Mouse (Mus musculus) adrenal gland, postnatal 36 days (tissue): ENCODE results near the gene Ccdc125. TPM values are rescaled to one million over a fixed set of nuclear protein-coding genes. Genes with fewer than 3 reads are reported as not detected.
"Not testable (repeated sequence)": the region's sequence is repeated elsewhere in the genome, so short reads cannot be mapped to it uniquely, and the experiment has no call there.

Experiments
- DNase-seq, 2 experiments: peaks; one replicate each; pipeline ENCODE4 v3.0.0; 2021; ENCODE audit warnings: mixed read lengths in 1 of 2
- total RNA-seq, 2 experiments: library from RNA; stranded (reverse); gene quantifications; 2 replicates each; pipeline ENCODE4 v1.2.3; 2021

The Ccdc125 gene
- total RNA-seq, 2 experiments from 2014 or later: 0.66 to 0.76 TPM

DNA sequence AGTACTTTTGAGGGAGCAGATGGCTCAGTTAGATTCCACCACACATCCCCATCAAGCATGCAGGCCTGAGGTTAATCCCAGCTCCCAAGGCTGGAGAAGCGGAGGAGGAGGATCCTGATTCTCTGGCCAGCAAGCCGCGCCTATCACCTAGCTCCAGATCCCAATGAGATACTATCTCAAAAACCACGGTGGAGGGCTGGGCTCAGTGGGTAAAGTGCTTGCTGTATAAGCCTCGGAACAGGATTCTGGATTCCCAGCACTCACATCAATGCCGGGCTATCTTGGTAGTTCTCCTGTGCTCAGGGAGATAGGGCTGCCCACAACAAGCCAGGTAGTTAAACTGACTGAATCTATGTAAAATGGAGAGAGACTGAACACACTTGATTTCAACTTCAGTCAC is 46.0 kb downstream of the Ccdc125 start:
- DNase-seq: no peak

DNA sequence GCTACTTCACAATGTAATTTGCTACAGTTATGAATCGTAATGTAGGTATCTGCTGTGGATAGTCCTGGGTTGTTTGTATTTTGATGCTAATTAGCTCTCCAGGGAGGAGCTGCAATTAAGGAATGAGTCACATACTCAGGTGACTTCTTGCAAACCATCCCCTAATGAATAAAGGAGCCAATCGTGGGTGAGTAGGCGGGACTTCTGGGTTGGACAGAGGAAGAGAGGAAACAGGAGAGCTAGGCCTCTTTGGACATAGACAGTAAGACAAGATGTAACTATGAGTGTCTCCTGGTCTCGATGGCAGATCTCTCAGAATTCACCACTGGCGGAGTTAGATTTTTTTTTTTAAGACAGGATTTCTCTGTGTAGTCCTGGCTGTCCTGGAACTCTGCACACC is 52.1 kb downstream of the Ccdc125 start:
- no peak for DNase-seq

DNA sequence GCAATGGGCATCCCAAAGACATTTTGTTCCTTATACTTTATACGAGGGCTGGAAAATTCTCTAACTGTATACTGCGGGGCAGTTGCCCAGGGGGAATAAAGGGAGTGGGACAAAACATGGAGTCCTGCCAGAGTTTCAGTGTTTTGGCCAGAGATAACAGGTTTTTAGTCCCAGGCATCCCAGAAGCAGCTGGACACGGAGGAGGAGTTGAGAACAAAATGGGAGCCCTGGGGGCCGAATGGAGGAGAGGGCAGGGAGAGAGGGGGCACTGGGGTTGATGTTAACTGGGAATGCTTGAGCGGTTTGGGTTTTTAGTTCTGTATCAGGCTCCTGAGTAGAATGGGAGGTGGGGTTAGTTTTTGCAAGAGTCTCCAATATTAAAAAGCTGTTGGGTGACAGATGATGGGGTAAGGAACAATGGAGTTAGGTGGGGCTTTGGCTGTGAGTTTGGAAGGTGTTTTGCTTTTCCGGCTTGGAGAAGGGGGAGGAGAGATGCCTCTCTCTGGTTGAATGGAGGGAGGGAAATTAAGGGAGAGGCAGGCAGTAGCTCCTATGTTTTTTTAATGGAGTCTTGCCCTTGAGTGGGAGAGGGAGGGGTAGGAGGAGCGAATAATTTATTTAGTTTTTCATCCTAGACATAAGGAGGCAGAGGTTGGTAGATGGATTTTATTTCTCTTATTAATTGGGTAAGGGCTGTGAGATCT is 54.7 kb downstream of the Ccdc125 start:
- peak in 1 of 2 experiments; percentile 34 for DNase-seq

DNA sequence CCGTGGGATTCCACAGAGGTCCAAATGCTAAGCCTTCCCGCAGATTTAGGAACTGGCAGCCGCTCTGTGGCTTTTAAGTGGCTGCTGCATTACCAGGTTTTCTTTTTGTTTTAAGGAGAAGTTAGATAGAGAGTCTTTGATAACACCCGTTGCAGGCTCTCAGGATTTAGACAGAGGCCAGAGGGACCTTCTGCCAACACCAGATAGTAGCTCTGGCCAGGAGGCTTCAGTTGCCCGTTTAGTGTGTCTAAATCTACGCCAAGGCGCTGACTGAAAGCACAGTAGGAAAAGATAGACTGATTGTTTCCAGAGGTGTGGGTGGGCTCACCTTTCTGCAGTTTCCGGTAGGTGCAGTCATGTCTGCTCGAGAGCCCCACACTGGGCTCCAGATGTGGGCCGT is 55.7 kb downstream of the Ccdc125 start:
- no peak for DNase-seq

DNA sequence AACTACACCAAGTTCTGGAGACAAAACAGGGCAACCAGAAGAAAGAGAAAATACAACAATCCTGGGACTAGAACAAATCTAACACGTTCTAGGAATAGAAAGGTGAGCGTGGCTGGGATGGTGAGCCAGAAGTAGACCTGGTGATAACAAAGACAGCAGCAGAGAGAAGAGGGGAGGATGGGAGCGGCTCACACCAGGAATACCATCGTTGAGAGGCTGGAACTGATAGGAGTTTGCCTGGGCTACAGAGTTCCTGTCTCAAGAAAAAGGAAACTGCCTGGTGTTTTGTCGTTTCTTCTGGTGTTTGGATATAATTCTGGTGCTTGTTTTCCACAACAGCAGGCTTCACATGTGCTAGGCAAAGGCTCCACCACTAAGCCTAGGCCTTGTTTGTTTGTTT is 58.6 kb downstream of the Ccdc125 start:
- DNase-seq: no peak

DNA sequence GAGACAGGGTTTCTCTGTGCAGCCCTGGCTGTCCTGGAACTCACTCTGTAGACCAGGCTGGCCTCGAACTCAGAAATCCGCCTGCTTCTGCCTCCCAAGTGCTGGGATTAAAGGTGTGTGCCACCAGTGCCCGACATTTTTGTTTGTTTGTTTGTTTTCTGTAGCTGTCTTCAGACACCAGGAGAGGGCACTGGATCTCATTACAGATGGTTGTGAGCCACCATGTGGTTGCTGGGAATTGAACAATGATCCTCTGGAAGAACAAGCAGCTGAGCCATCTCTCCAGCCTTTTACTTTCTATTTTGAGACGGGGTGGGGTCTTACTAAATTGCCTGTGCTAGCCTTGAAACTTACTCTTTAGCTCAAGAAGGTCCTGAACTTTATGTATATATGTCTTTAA is 59.0 kb downstream of the Ccdc125 start:
- DNase-seq: not testable (repeated sequence)

DNA sequence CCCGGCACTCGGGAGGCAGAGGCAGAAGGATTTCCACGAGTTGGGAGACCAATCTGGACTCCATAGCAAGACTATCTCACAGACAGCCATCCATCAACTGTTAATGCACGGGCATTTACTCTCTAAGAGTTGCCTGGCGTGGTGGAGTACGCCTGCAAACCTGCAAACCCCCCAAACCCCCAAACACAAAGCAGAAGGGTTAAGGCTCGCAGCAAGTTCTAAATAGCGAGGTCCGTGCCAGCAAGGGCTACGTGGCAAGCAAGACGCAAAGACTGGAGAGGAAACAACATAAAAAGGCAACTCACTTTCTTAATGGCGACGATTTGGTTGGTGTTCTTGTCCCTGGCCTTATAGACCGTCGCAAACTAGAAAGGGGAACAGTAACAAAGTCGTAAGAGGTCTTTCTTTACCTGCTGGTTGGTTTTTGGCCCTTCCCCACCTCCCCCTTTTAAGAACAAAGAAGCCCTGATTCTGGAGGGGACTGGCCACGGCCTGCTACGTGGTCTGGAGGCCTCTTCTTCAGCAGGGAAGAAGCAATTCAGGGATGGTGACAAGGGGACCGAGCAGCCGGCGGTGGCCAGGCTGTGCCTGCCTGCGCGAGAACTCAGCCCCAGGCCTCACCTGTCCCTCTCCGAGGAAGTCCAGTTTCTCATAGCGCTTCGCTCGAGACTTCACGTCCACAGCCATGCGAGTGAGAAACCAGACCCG is 60.8 kb downstream of the Ccdc125 start:
- no peak for DNase-seq

DNA sequence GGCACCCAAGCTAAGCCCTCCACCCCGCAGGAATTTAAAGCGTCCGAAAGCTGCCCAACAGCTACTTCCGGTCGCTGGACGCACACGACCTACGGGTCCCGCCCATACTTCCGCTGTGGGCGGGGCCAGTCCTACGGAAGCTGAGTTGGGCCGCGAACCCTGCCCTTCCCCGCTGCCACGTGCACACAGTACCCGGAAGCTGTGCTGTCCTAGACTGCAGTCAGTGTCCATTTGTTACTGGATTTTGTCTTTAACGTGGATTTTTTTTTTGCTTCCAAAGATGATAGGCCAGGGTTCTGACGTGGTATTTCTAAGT is 61.3 kb downstream of the Ccdc125 start, which contains the start of gene Cdk7:
Cdk7 (minus strand) TSS at position 79 of the 316 bp plus-strand sequence.
- DNase-seq: peak; percentile 95

DNA sequence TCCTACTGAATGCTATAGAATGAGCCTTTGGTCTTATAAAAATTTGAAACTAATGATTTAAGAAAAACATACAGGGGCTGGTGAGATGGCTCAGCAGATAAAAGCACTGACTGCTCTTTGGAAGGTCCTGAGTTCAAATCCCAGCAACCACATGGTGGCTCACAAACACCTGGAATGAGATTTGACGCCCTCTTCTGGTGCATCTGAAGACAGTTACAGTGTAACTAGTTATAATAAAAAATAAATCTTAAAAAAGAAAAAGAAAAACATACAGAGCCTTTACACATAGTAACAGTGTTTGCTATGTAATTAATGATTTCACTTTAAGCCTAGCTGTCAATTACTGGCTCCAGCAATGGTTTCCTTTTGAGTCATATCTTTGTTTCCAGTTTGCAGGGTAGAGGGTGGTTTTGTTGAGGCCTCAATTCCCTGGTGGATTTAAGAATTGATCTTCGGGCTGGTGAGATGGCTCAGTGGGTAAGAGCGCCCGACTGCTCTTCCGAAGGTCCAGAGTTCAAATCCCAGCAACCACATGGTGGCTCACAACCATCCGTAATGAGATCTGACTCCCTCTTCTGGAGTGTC is 62.0 kb downstream of the Ccdc125 start:
- DNase-seq: not testable (repeated sequence)

DNA sequence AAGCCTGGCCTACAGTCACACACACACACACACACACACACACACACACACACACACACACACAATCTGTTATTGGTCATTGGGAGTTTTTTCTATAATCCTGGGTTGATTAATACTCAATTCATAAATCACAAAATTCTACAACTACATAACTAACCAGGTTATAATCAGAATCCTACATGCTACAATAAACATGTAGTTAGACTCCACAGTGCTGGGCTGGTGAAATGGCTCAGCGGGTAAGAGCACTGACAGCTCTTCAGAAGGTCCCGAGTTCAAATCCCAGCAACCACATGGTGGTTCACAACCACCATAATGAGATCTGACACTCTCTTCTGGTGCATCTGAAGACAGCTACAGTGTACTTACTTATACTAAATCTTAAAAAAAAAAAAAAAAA is 63.2 kb downstream of the Ccdc125 start:
- DNase-seq: no peak

DNA sequence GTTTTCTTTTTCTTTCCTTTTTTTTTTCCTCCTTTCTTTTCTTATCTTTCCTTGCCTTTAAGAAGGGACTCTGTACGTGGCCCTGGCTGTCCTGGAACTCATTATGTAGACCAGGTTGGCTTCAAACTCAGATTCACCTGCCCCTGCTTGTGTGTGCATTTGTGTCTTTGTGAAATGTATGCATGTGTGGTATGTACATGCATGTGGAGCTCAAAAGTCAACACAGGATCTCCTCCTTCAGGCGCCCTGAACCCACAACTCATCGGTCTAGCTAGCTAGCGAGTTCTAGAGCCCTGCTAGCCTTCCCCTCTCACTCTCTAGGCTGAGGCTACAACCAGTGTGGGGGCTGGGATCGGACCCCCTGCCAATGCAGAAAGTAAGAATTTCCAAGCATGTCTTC is 73.3 kb downstream of the Ccdc125 start:
- DNase-seq: no peak

DNA sequence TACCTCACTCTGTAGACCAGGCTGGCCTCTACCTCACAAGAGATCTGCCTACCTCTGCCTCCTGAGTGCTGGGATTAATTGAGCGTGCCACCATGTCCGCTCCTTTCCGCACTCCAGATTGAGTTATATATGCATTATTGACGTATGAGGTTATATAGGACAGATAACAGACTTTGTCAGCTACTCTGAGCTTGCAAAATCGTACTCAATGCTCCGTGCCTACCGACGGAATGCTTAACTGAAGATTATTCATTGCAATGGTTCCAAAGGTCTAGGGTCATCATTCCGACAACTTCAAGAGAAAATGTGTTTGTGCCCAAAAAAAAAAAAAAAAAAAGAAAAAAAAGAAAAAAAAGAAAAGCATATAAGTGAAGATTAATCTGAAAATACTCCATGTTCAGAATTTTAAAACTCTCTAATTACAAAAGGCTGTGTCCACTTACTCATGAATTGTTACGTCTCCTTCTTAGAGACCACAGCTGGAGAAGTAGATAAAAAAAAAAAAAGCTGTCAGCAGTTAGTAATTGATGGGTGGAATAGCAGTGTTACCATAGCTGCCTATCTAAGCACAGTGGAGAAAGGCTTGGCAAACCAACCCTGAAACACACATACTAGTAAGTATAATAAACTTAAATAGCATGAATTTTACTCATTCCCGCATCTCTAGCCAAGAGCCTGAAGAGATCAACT is 74.0 kb downstream of the Ccdc125 start:
- no peak for DNase-seq

DNA sequence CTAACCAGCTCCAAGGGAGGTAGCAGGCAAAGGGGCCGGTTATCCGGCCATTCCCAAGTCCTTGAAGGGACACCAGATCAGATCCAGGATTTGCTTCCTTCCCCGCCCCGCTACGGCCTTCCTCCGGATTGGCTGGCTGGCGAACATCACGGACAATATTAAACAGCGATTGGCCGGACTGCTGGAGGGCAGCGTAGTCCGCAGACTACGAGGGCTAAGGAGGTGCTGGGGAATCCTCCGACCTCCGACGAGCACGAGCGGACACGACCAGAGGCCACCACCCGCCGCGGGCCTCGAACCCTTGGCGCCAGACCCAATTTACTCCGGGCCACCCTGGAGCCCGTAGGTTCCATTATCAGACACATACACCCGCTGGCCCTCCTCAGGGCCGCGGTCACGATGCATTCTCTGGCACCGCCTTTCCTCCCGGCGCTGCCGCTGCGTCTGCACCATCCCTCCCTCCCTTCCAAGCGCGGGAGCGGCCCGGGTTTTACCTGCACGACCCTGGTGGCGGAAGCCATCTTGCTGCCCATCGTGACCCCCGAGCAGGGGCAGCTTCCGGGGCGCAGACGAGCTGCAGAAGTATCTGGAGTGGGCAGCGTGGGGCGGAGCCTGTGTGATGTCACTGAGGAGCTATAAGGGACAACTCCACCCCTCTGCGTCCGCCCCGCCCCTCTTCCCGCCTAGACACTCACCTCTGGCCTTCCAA is 74.7 kb downstream of the Ccdc125 start, which contains the start of gene Mrps36:
Mrps36 (minus strand) TSS at position 624 of the 709 bp plus-strand sequence.
- peak; percentile 96 to 98 for DNase-seq

DNA sequence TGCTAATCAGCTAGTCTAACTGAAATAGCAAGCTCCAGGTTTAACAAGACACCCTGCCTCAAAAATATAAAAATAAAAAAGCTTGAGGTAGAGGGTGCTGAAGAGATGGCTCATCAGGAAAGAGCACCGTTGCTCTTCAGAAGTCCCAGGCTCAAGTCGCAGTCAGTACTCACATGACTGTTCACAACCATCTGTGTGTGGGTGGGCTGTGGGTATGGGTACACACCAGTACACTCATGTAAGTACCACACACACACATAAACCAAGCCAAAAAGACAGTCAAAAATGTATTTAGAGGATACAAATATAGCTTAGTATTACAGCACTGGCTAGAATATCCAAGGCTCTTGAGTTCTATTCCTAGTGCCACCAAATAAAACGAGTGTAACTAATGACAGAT is 76.6 kb downstream of the Ccdc125 start:
- DNase-seq: no peak

Other genes starting within 250 kb of the Ccdc125 start
- gene Naip1, start 216.8 kb upstream of the Ccdc125 start, total RNA-seq: under 1 TPM; 0.17 to 0.30 TPM
- gene Gtf2h2, start 177.1 kb upstream of the Ccdc125 start, total RNA-seq: 10 to 100 TPM; 24.5 to 30.5 TPM
- 10 to 100 TPM in 1 of 2 experiments, 1 to 10 TPM in 1; 6.7 to 14.4 TPM for gene Ocln, start 117.0 kb upstream of the Ccdc125 start, total RNA-seq
- gene Marveld2, start 52.7 kb upstream of the Ccdc125 start, total RNA-seq: under 1 TPM; 0.56 to 0.76 TPM
- 10 to 100 TPM; 68.9 to 84.4 TPM for gene Ak6, start 18.7 kb upstream of the Ccdc125 start, total RNA-seq
- 10 to 100 TPM; 21.0 to 22.7 TPM for gene Rad17, start 18.7 kb upstream of the Ccdc125 start, total RNA-seq
- 10 to 100 TPM in 1 of 2 experiments, 1 to 10 TPM in 1; 8.3 to 15.4 TPM for gene Taf9, start 18.1 kb upstream of the Ccdc125 start, total RNA-seq
- 10 to 100 TPM; 38.6 to 44.7 TPM for gene Cdk7, start 61.2 kb downstream of the Ccdc125 start, total RNA-seq
- 100 to 1,000 TPM; 116 to 122 TPM for gene Mrps36, start 74.9 kb downstream of the Ccdc125 start, total RNA-seq
- under 1 TPM; 0.66 TPM for gene Cenph, start 106.2 kb downstream of the Ccdc125 start, total RNA-seq
- gene Ccnb1, start 116.9 kb downstream of the Ccdc125 start, total RNA-seq: 1 to 10 TPM; 5.5 to 6.5 TPM
- 10 to 100 TPM; 49.9 to 51.4 TPM for gene Slc30a5, start 163.7 kb downstream of the Ccdc125 start, total RNA-seq